Mouse (Mus musculus) kidney, postnatal 10 days (tissue): ENCODE data around the gene Fcrl6.

Source experiments
- DNase-seq: peaks from one replicate; pipeline ENCODE4 v3.0.0; 2021; ENCODE audit warnings: mixed read lengths

Gene Fcrl6

GRCm38 (mm10) chr1:172602326-172602725, at the start of gene Fcrl6:
Gene Fcrl6 (minus strand): TSS chr1:172602551.
- no peak for DNase-seq

- no peak for DNase-seq
Measured at GRCm38 (mm10) chr1:172651288-172651987, 49.1 kb upstream of the Fcrl6 start.

GRCm38 (mm10) chr1:172650519-172651287, 48.4 kb upstream of the Fcrl6 start:
- peak; percentile 48 for DNase-seq

GRCm38 (mm10) chr1:172649396-172649795, 47.0 kb upstream of the Fcrl6 start:
- no peak for DNase-seq

GRCm38 (mm10) chr1:172647236-172647635, 44.9 kb upstream of the Fcrl6 start:
- DNase-seq = no peak

GRCm38 (mm10) chr1:172638781-172639180, 36.4 kb upstream of the Fcrl6 start:
- no peak for DNase-seq

GRCm38 (mm10) chr1:172637801-172638200, 35.5 kb upstream of the Fcrl6 start:
- DNase-seq = no peak

- DNase-seq = no peak
Measured at GRCm38 (mm10) chr1:172636266-172636665, 33.9 kb upstream of the Fcrl6 start.

GRCm38 (mm10) chr1:172635258-172635657, 32.9 kb upstream of the Fcrl6 start:
- no peak for DNase-seq

GRCm38 (mm10) chr1:172634136-172634535, 31.8 kb upstream of the Fcrl6 start:
- no peak for DNase-seq

- DNase-seq = peak; percentile 99
Measured at GRCm38 (mm10) chr1:172632451-172633326, 30.3 kb upstream of the Fcrl6 start, which contains the start of gene Dusp23. Gene Dusp23 (minus strand): TSS chr1:172632962.

- DNase-seq = no peak
Measured at GRCm38 (mm10) chr1:172631721-172632120, 29.4 kb upstream of the Fcrl6 start.

- DNase-seq = no peak
Measured at GRCm38 (mm10) chr1:172629831-172630230, 27.5 kb upstream of the Fcrl6 start.

GRCm38 (mm10) chr1:172626306-172626705, 24.0 kb upstream of the Fcrl6 start:
- DNase-seq = no peak

GRCm38 (mm10) chr1:172624081-172624480, 21.7 kb upstream of the Fcrl6 start:
- DNase-seq = no peak

- no peak for DNase-seq
Measured at GRCm38 (mm10) chr1:172623599-172623998, 21.2 kb upstream of the Fcrl6 start.

GRCm38 (mm10) chr1:172619235-172619634, 16.9 kb upstream of the Fcrl6 start:
- peak; percentile 89 for DNase-seq

GRCm38 (mm10) chr1:172618141-172618540, 15.8 kb upstream of the Fcrl6 start:
- DNase-seq = no peak

GRCm38 (mm10) chr1:172617365-172618076, 15.2 kb upstream of the Fcrl6 start:
- no peak for DNase-seq

- peak; percentile 28 for DNase-seq
Measured at GRCm38 (mm10) chr1:172616537-172617300, 14.4 kb upstream of the Fcrl6 start.

GRCm38 (mm10) chr1:172615412-172615811, 13.1 kb upstream of the Fcrl6 start:
- no peak for DNase-seq

- no peak for DNase-seq
Measured at GRCm38 (mm10) chr1:172614654-172615053, 12.3 kb upstream of the Fcrl6 start.
